ENCODE assay signal across 7 mouse cellular contexts in the genomic region with DNA sequence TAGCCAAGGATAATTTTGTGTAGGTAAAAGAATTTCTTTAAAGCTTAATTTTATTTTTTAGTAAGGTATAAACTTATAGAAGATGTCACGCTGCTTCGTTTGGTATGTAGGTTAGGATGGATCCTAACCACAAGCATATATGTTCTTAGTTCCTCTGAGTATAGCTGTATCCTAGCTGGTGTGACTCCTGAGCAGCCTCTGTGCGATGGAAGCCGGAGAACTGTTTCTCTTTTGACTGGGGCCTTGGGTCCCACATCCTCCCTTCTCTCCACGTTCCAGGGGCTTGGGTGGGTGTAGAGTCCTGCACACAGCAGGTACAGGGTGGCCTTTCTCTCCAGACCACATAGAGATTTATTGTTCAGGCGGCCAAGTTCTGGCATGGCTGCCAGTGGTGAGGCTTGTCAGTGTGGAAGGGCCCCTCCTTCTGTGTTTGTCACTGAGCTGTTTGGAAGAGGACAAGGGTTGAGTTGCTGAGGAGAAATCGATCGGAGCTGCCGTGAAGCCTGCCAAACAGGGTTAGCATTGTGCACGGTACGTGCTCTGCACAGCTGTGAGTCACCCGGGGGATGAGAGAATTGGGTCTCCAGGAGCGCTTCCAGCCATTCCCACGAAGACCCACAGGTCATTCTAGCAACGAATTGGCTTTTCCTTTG. TPM values are rescaled to one million over a fixed set of nuclear protein-coding genes. Genes with fewer than 3 reads are reported as not detected.
DNase-seq lines count a peak whose midpoint lies in the region; ATAC-seq lines count a peak whose summit lies in the region.

No protein-coding gene starts in this region.

- H3K4me3 ChIP-seq in intestine, embryonic 16.5 days (ENCODE audit: low read length) = no peak overlapping the region
- no peak overlapping the region for H3K4me3 ChIP-seq in midbrain, embryonic 11.5 days (ENCODE audit: low read depth, low read length)

- ATAC-seq in intestine, embryonic 16.5 days = peak; percentile 96
- peak; percentile 59 for ATAC-seq in midbrain, embryonic 11.5 days (ENCODE audit: low FRiP score)

- WGBS in intestine, embryonic 16.5 days = 61% methylated on average over 15 of the region's 15 CpGs
- WGBS in midbrain, embryonic 11.5 days = 68% methylated on average over 15 of the region's 15 CpGs

- H3K36me3 ChIP-seq in intestine, embryonic 16.5 days (ENCODE audit: control insufficient read depth, insufficient read depth, low read length) = no peaks in the 10 kb centered on the region
- H3K36me3 ChIP-seq in midbrain, embryonic 11.5 days (ENCODE audit: control insufficient read depth, insufficient read depth, low read length) = no peaks in the 10 kb centered on the region

- H3K9me3 ChIP-seq in intestine, embryonic 16.5 days (ENCODE audit: control insufficient read depth, low read length) = no peaks in the 10 kb centered on the region
- no peaks in the 10 kb centered on the region for H3K9me3 ChIP-seq in midbrain, embryonic 11.5 days (ENCODE audit: control insufficient read depth, low read length)

- peak overlapping the region; percentile 24; the same call in 1 of the 2 replicates for H3K4me2 ChIP-seq in intestine, embryonic 16.5 days (ENCODE audit: low read depth, low read length)
- no peak overlapping the region for H3K4me2 ChIP-seq in midbrain, embryonic 11.5 days

- DNase-seq in urinary bladder, postnatal 25 days (ENCODE audit: low spot score) = peak; percentile 24
- DNase-seq in urinary bladder, postnatal 4 days (ENCODE audit: low spot score in 2 of 2) = no peak
- DNase-seq in midbrain, embryonic 11.5 days (ENCODE audit: low spot score, missing footprints) = no peak
- DNase-seq in spleen, postnatal 4 days (ENCODE audit: low spot score in 2 of 2) = no peak
- no peak for DNase-seq in heart, postnatal 4 days
- no peak for DNase-seq in thymus, postnatal 4 days

- H3K4me1 ChIP-seq in intestine, embryonic 16.5 days (ENCODE audit: control insufficient read depth, insufficient read depth, low read length) = peaks cover 7% of the 10 kb centered on the region; the same call in 1 of the 2 replicates
- H3K4me1 ChIP-seq in midbrain, embryonic 11.5 days (ENCODE audit: control insufficient read depth, insufficient read depth, low read length) = peaks cover 8% of the 10 kb centered on the region

- H3K27me3 ChIP-seq in intestine, embryonic 16.5 days (replicated peaks; ENCODE audit: control insufficient read depth, insufficient read depth, low read length) = no peaks in the 10 kb centered on the region
- H3K27me3 ChIP-seq in midbrain, embryonic 11.5 days (ENCODE audit: control insufficient read depth, insufficient read depth, low read length) = no peaks in the 10 kb centered on the region

- peak overlapping the region; percentile 28; the same call in 1 of the 2 replicates for H3K27ac ChIP-seq in intestine, embryonic 16.5 days (ENCODE audit: low read length)
- no peak overlapping the region for H3K27ac ChIP-seq in midbrain, embryonic 11.5 days (ENCODE audit: low read depth, low read length)

- H3K9ac ChIP-seq in intestine, embryonic 16.5 days (ENCODE audit: low read depth, low read length) = no peak overlapping the region
- H3K9ac ChIP-seq in midbrain, embryonic 11.5 days (ENCODE audit: low read length) = 0 out of 2 replicates have a peak overlapping the region, but pooled peaks have one; percentile 4

RNA-seq across cellular contexts. Expression of gene Smoc1, which starts 6.9 kb away (rescaled TPM):
- 9.2 and 9.6 TPM in 2 replicates for polyA plus RNA-seq in intestine, embryonic 16.5 days (2015; fragmentation: Nextera tagmentation; extraction: Ambion mirVana)
- 17.3 and 19.0 TPM in 2 replicates for polyA plus RNA-seq in midbrain, embryonic 11.5 days (2014; fragmentation: Nextera tagmentation; extraction: Ambion mirVana)
- total RNA-seq in heart, postnatal 4 days (2021) = 10 to 100 TPM; 10.2 to 11.2 TPM
